Mouse (Mus musculus) stomach, embryonic 14.5 days (tissue): ENCODE measurements around the gene Cldn5. TPM values are rescaled to one million over a fixed set of nuclear protein-coding genes. Genes with fewer than 3 reads are reported as not detected.

Source experiments
- ATAC-seq: fragments of 200-750 bp; cut with Nextera tagmentation; 2 replicates; pipeline ENCODE4 v1.8.0; 2017; ENCODE audit warnings: low read depth, moderate TSS enrichment; ENCODE audit not compliant: insufficient number of reproducible peaks, insufficient read depth, low FRiP score
- H3K27ac ChIP-seq: fragments of 300-500 bp; sonication (generic); 2 replicates; pipeline ENCODE4 v1.5.1; 2014; ENCODE audit warnings: mild to moderate bottlenecking, low read length, moderate library complexity, mixed read lengths
- H3K27me3 ChIP-seq: fragments of 300-500 bp; sonication (generic); 2 replicates; pipeline ENCODE4 v1.6.1; 2014; ENCODE audit warnings: low read length, control low read depth, mixed read lengths; ENCODE audit not compliant: control insufficient read depth, insufficient read depth
- H3K36me3 ChIP-seq: fragments of 300-500 bp; sonication (generic); 2 replicates; pipeline ENCODE4 v1.6.1; 2014; ENCODE audit warnings: mild to moderate bottlenecking, control low read depth, low read length, moderate library complexity, mixed read lengths; ENCODE audit not compliant: control insufficient read depth, insufficient read depth
- H3K4me1 ChIP-seq: fragments of 300-500 bp; sonication (generic); 2 replicates; pipeline ENCODE4 v1.6.1; 2014; ENCODE audit warnings: low read length, control low read depth, mixed read lengths; ENCODE audit not compliant: control insufficient read depth, insufficient read depth
- H3K4me2 ChIP-seq: fragments of 300-500 bp; sonication (generic); replicated peaks from 2 replicates; pipeline ENCODE4 v1.6.1; 2014; ENCODE audit warnings: low read depth, low read length, control low read depth
- H3K4me3 ChIP-seq: fragments of 300-500 bp; sonication (generic); 2 replicates; pipeline ENCODE4 v1.5.1; 2014; ENCODE audit warnings: low read depth, low read length, control low read depth
- H3K9ac ChIP-seq: fragments of 300-500 bp; sonication (generic); replicated peaks from 2 replicates; pipeline ENCODE4 v1.6.1; 2014; ENCODE audit warnings: low read depth, mild to moderate bottlenecking, control low read depth, low read length, moderate library complexity, mixed read lengths
- H3K9me3 ChIP-seq: fragments of 300-500 bp; sonication (generic); 2 replicates; pipeline ENCODE4 v1.6.1; 2016; ENCODE audit warnings: low read depth, low read length, control low read depth; ENCODE audit not compliant: control insufficient read depth
- WGBS: fragments of 180-500 bp; shearing (Covaris S2); extraction: QIAGEN DNeasy Blood & Tissue Kit; methylation state at CpG from one replicate; pipeline ENCODE4 v1.1.7; 2014; 5-methylcytosine and 5-hydroxymethylcytosine counted together
- polyA plus RNA-seq: library from polyadenylated mRNA; unstranded; fragments of >200 nt; fragmentation: Nextera tagmentation; extraction: Ambion mirVana; gene quantifications from 2 replicates; pipeline ENCODE4 v1.2.1, GENCODE M21; 2014

Cldn5 gene
- polyA plus RNA-seq, result 15.5 and 17.9 TPM in 2 replicates

GRCm38 (mm10) chr16:18776556-18777100 lies at the start of gene Cldn5:
Gene Cldn5, plus strand, starts transcription at chr16:18776847.
- Histone ChIP-seq H3K4me3 (peak within 1 kb of the TSS; percentile 38), H3K27me3 (peaks cover 32% of the 10 kb centered on the region), H3K4me1 (peaks cover 9% of the 10 kb centered on the region), H3K9ac (peak within 1 kb of the TSS; percentile 14; the same call in 1 of the 2 replicates), H3K9me3 (no peaks in the 10 kb centered on the region), H3K27ac (peak within 1 kb of the TSS; percentile 16; the same call in 1 of the 2 replicates), H3K4me2 (peak within 1 kb of the TSS; percentile 49), H3K36me3 (no peaks in the 10 kb centered on the region; the same call in 1 of the 2 replicates)
- 8% methylated on average over 19 of the region's 19 CpGs for WGBS
- ATAC-seq, result peak; percentile 25; the same call in 1 of the 2 replicates

GRCm38 (mm10) chr16:18727536-18728499 lies 48.8 kb upstream of the Cldn5 start:
- Histone ChIP-seq H3K4me1 (no peaks in the 10 kb centered on the region), H3K9me3 (no peaks in the 10 kb centered on the region), H3K4me3 (no peak overlapping the region), H3K4me2 (no peak overlapping the region), H3K9ac (no peak overlapping the region), H3K27ac (no peak overlapping the region), H3K27me3 (no peaks in the 10 kb centered on the region), H3K36me3 (no peaks in the 10 kb centered on the region)
- ATAC-seq, result no peak
- 66% methylated on average over 10 of the region's 10 CpGs for WGBS

GRCm38 (mm10) chr16:18729185-18729584 lies 47.5 kb upstream of the Cldn5 start:
- no peak overlapping the region for H3K4me2 ChIP-seq
- no peaks in the 10 kb centered on the region for H3K9me3 ChIP-seq
- WGBS, result 66% methylated on average over 5 of the region's 5 CpGs
- no peaks in the 10 kb centered on the region for H3K27me3 ChIP-seq
- no peaks in the 10 kb centered on the region for H3K4me1 ChIP-seq
- no peaks in the 10 kb centered on the region for H3K36me3 ChIP-seq
- no peak overlapping the region for H3K9ac ChIP-seq
- no peak overlapping the region for H3K4me3 ChIP-seq
- no peak for ATAC-seq
- no peak overlapping the region for H3K27ac ChIP-seq

- no peak for ATAC-seq
- no peak overlapping the region for H3K27ac ChIP-seq
- no peak overlapping the region for H3K4me3 ChIP-seq
- no peak overlapping the region for H3K4me2 ChIP-seq
- no peaks in the 10 kb centered on the region for H3K36me3 ChIP-seq
- H3K27me3 ChIP-seq, result no peaks in the 10 kb centered on the region
- H3K9me3 ChIP-seq, result no peaks in the 10 kb centered on the region
- 56% methylated on average over 3 of the region's 3 CpGs for WGBS
- no peaks in the 10 kb centered on the region for H3K4me1 ChIP-seq
- H3K9ac ChIP-seq, result no peak overlapping the region
These were observed 46.0 kb upstream of the Cldn5 start for GRCm38 (mm10) chr16:18730640-18731039.

- H3K4me2 ChIP-seq, result 0 out of 2 replicates have a peak overlapping the region, but pooled peaks have one; percentile 0
These were observed 43.3 kb upstream of the Cldn5 start for GRCm38 (mm10) chr16:18733100-18733956.

GRCm38 (mm10) chr16:18738303-18738702 lies 38.3 kb upstream of the Cldn5 start:
- no peak overlapping the region for H3K4me2 ChIP-seq
- no peaks in the 10 kb centered on the region for H3K27me3 ChIP-seq
- H3K27ac ChIP-seq, result no peak overlapping the region
- H3K4me3 ChIP-seq, result no peak overlapping the region
- H3K9ac ChIP-seq, result no peak overlapping the region
- ATAC-seq, result no peak
- H3K4me1 ChIP-seq, result no peaks in the 10 kb centered on the region
- H3K36me3 ChIP-seq, result no peaks in the 10 kb centered on the region
- no peaks in the 10 kb centered on the region for H3K9me3 ChIP-seq

More at GRCm38 (mm10) chr16:18733100-18733956, 43.3 kb upstream of the Cldn5 start:
- H3K4me3 ChIP-seq, result no peak overlapping the region
- 44% methylated on average over 20 of the region's 20 CpGs for WGBS
- no peak overlapping the region for H3K27ac ChIP-seq
- no peaks in the 10 kb centered on the region for H3K36me3 ChIP-seq
- no peak for ATAC-seq
- H3K27me3 ChIP-seq, result no peaks in the 10 kb centered on the region
- no peaks in the 10 kb centered on the region for H3K9me3 ChIP-seq
- H3K9ac ChIP-seq, result no peak overlapping the region
- H3K4me1 ChIP-seq, result no peaks in the 10 kb centered on the region

- Histone ChIP-seq H3K9ac (no peak overlapping the region), H3K4me1 (no peaks in the 10 kb centered on the region), H3K27ac (no peak overlapping the region), H3K9me3 (no peaks in the 10 kb centered on the region), H3K4me3 (no peak overlapping the region), H3K4me2 (no peak overlapping the region), H3K27me3 (no peaks in the 10 kb centered on the region), H3K36me3 (no peaks in the 10 kb centered on the region)
- 72% methylated on average over 20 of the region's 20 CpGs for WGBS
- ATAC-seq, result no peak
These were observed 30.2 kb upstream of the Cldn5 start for GRCm38 (mm10) chr16:18746268-18747122.
